Mouse (Mus musculus): ENCODE measurements around the gene Hist1h4k. TPM values are rescaled to one million over a fixed set of nuclear protein-coding genes. Genes with fewer than 3 reads are reported as not detected.

Hist1h4k gene
- polyA plus RNA-seq, 1 experiment from 2014 or later = 7.2 TPM

DNA sequence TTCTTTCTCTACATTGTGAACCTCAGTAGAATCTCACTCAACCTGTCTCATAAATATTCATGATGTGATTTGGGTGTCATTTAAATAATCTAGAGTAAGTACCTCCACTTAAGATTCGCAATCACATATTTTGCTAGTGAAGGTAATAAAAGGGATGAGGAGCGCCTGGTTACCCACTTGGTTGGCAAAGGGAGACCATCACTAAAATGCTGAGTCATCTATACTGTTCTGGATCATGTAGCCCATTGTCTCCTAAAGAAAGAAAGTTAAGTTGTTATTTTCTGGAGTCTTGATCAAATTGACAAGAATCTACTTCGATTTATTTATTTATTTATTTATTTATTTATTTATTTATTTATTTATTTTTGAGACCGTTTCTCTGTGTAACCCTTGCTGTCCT is 43.6 kb downstream of the Hist1h4k start:
- Histone ChIP-seq H3K4me2 (ENCODE audit: low read length) (no peak overlapping the region), H3K9ac (ENCODE audit: low read length) (no peak overlapping the region), H3K36me3 (ENCODE audit: control insufficient read depth, insufficient read depth, low read length) (no peaks in the 10 kb centered on the region), H3K4me1 (replicated peaks; ENCODE audit: control insufficient read depth, insufficient read depth, low read length) (no peaks in the 10 kb centered on the region), H3K27me3 (replicated peaks; ENCODE audit: control insufficient read depth, insufficient read depth, low read length) (no peaks in the 10 kb centered on the region), H3K9me3 (ENCODE audit: control insufficient read depth, low read length) (no peaks in the 10 kb centered on the region), H3K27ac (ENCODE audit: low read depth) (no peak overlapping the region), H3K4me3 (ENCODE audit: low read depth, low read length) (no peak overlapping the region)
- ATAC-seq (replicated peaks; ENCODE audit: low FRiP score, low TSS enrichment, low read depth) (no peak), DNase-seq (ENCODE audit: low spot score) (no peak)
- WGBS = 71% methylated on average over 4 of the region's 4 CpGs

Small RNA genes within 50 kb of the gene (microRNA-seq; reads per million reads assigned to microRNA genes)
- not detected for gene Gm44346
- gene Gm44357 = not detected
- gene Gm44367 = not detected
- not detected for gene Gm44454

Other genes starting within 250 kb of the Hist1h4k start
- 5.6 and 8.3 TPM in 2 replicates for gene Gm11273, start 249.1 kb downstream of the Hist1h4k start, polyA plus RNA-seq (2014; fragmentation: Nextera tagmentation; extraction: Ambion mirVana)
- 8.2 and 9.6 TPM in 2 replicates for gene Zkscan8, start 219.4 kb downstream of the Hist1h4k start, polyA plus RNA-seq (2014; fragmentation: Nextera tagmentation; extraction: Ambion mirVana)
- gene Olfr1366, start 207.7 kb downstream of the Hist1h4k start, polyA plus RNA-seq (2014; fragmentation: Nextera tagmentation; extraction: Ambion mirVana) = 0.05 and 0.16 TPM in 2 replicates
- not detected in 2 replicates for gene Olfr1535, start 190.6 kb downstream of the Hist1h4k start, polyA plus RNA-seq (2014; fragmentation: Nextera tagmentation; extraction: Ambion mirVana)
- not detected in 2 replicates for gene Olfr1364, start 168.7 kb downstream of the Hist1h4k start, polyA plus RNA-seq (2014; fragmentation: Nextera tagmentation; extraction: Ambion mirVana)
- not detected in 2 replicates for gene Olfr1362, start 136.5 kb downstream of the Hist1h4k start, polyA plus RNA-seq (2014; fragmentation: Nextera tagmentation; extraction: Ambion mirVana)
- not detected in 2 replicates for gene Olfr11, start 108.0 kb downstream of the Hist1h4k start, polyA plus RNA-seq (2014; fragmentation: Nextera tagmentation; extraction: Ambion mirVana)
- not detected in 2 replicates for gene Olfr1361, start 87.1 kb downstream of the Hist1h4k start, polyA plus RNA-seq (2014; fragmentation: Nextera tagmentation; extraction: Ambion mirVana)
- not detected in 2 replicates for gene Olfr1360, start 73.1 kb downstream of the Hist1h4k start, polyA plus RNA-seq (2014; fragmentation: Nextera tagmentation; extraction: Ambion mirVana)
- not detected in 2 replicates for gene Olfr1359, start 52.4 kb downstream of the Hist1h4k start, polyA plus RNA-seq (2014; fragmentation: Nextera tagmentation; extraction: Ambion mirVana)
- gene Hist1h2bl, start 34.4 kb downstream of the Hist1h4k start, polyA plus RNA-seq (2014; fragmentation: Nextera tagmentation; extraction: Ambion mirVana) = 3.5 and 4.9 TPM in 2 replicates
- gene Hist1h2ai, start 34.1 kb downstream of the Hist1h4k start, polyA plus RNA-seq (2014; fragmentation: Nextera tagmentation; extraction: Ambion mirVana) = 26.2 and 47.7 TPM in 2 replicates
- 7.7 and 18.4 TPM in 2 replicates for gene Hist1h3h, start 32.8 kb downstream of the Hist1h4k start, polyA plus RNA-seq (2014; fragmentation: Nextera tagmentation; extraction: Ambion mirVana)
- gene Hist1h2bm, start 28.5 kb downstream of the Hist1h4k start, polyA plus RNA-seq (2014; fragmentation: Nextera tagmentation; extraction: Ambion mirVana) = 4.0 and 5.3 TPM in 2 replicates
- 2.2 and 2.3 TPM in 2 replicates for gene Hist1h4j, start 15.4 kb downstream of the Hist1h4k start, polyA plus RNA-seq (2014; fragmentation: Nextera tagmentation; extraction: Ambion mirVana)
- gene Hist1h2ak, start 3.3 kb upstream of the Hist1h4k start, polyA plus RNA-seq (2014; fragmentation: Nextera tagmentation; extraction: Ambion mirVana) = 18.2 and 18.4 TPM in 2 replicates
- 3.2 and 3.7 TPM in 2 replicates for gene Hist1h2bn, start 3.6 kb upstream of the Hist1h4k start, polyA plus RNA-seq (2014; fragmentation: Nextera tagmentation; extraction: Ambion mirVana)
- 16.0 and 16.8 TPM in 2 replicates for gene Hist1h1b, start 30.1 kb upstream of the Hist1h4k start, polyA plus RNA-seq (2014; fragmentation: Nextera tagmentation; extraction: Ambion mirVana)
- gene Hist1h3i, start 32.9 kb upstream of the Hist1h4k start, polyA plus RNA-seq (2014; fragmentation: Nextera tagmentation; extraction: Ambion mirVana) = 188 and 230 TPM in 2 replicates
- 10.1 TPM in 1 of 2 replicates, not detected in the other for gene Hist1h2an, start 36.7 kb upstream of the Hist1h4k start, polyA plus RNA-seq (2014; fragmentation: Nextera tagmentation; extraction: Ambion mirVana)
- gene Hist1h2bp, start 37.0 kb upstream of the Hist1h4k start, polyA plus RNA-seq (2014; fragmentation: Nextera tagmentation; extraction: Ambion mirVana) = 0.74 and 1.8 TPM in 2 replicates
- gene Hist1h2bq, start 59.7 kb upstream of the Hist1h4k start, polyA plus RNA-seq (2014; fragmentation: Nextera tagmentation; extraction: Ambion mirVana) = 19.9 and 23.4 TPM in 2 replicates
- 4.0 TPM in 1 of 2 replicates, not detected in the other for gene Hist1h2ao, start 60.0 kb upstream of the Hist1h4k start, polyA plus RNA-seq (2014; fragmentation: Nextera tagmentation; extraction: Ambion mirVana)
- not detected in 2 replicates for gene Hist1h4m, start 61.2 kb upstream of the Hist1h4k start, polyA plus RNA-seq (2014; fragmentation: Nextera tagmentation; extraction: Ambion mirVana)
- gene Hist1h4n, start 81.7 kb upstream of the Hist1h4k start, polyA plus RNA-seq (2014; fragmentation: Nextera tagmentation; extraction: Ambion mirVana) = 20.6 and 22.9 TPM in 2 replicates
- 4,338 and 4,830 TPM in 2 replicates for gene Hist1h2ap, start 83.0 kb upstream of the Hist1h4k start, polyA plus RNA-seq (2014; fragmentation: Nextera tagmentation; extraction: Ambion mirVana)
- gene Hist1h2br, start 83.2 kb upstream of the Hist1h4k start, polyA plus RNA-seq (2014; fragmentation: Nextera tagmentation; extraction: Ambion mirVana) = 22.1 and 24.2 TPM in 2 replicates
- gene Zfp184, start 194.6 kb upstream of the Hist1h4k start, polyA plus RNA-seq (2014; fragmentation: Nextera tagmentation; extraction: Ambion mirVana) = 9.8 and 13.8 TPM in 2 replicates
- gene Pom121l2, start 230.7 kb upstream of the Hist1h4k start, polyA plus RNA-seq (2014; fragmentation: Nextera tagmentation; extraction: Ambion mirVana) = not detected in 2 replicates